In genomic region chr17:65450818-65451217, GRCm38 (mm10) we compare ENCODE assay signal across 16 mouse cellular contexts.
"Had no signal": no experiment of that assay in that cellular context is flagged by ENCODE, and none has a peak within 500 bp of the region (broad histone marks: within the 10 kb centered on the region; RNA-seq: fewer than 3 reads in every experiment).

No protein-coding gene starts in this region.

- H3K36me3 ChIP-seq: neural tube, embryonic 13.5 days; neural tube, embryonic 15.5 days; stomach, embryonic 15.5 days had no signal

- H3K9me3 ChIP-seq: neural tube, embryonic 15.5 days; stomach, embryonic 15.5 days had no signal

- DNase-seq: retina, postnatal 1 day; right cerebral cortex, adult 18-20 months; right cerebral cortex, postnatal 14 days; right cerebral cortex, postnatal 25 days; right cerebral cortex, postnatal 4 days; spleen, adult 18-20 months; thymus, adult 18-20 months; thymus, adult 2 months; thymus, postnatal 14 days; thymus, postnatal 25 days; thymus, postnatal 36 days; thymus, postnatal 4 days had no signal

- H3K4me1 ChIP-seq: neural tube, embryonic 13.5 days; neural tube, embryonic 15.5 days; stomach, embryonic 15.5 days had no signal

- H3K4me2 ChIP-seq: neural tube, embryonic 13.5 days; neural tube, embryonic 15.5 days; stomach, embryonic 15.5 days had no signal

- H3K9ac ChIP-seq: neural tube, embryonic 13.5 days; neural tube, embryonic 15.5 days; stomach, embryonic 15.5 days had no signal

- H3K4me3 ChIP-seq: neural tube, embryonic 13.5 days; neural tube, embryonic 15.5 days; stomach, embryonic 15.5 days had no signal

- H3K27ac ChIP-seq: neural tube, embryonic 13.5 days; neural tube, embryonic 15.5 days; stomach, embryonic 15.5 days; stomach, postnatal 0 days had no signal

- H3K27me3 ChIP-seq: neural tube, embryonic 13.5 days; neural tube, embryonic 15.5 days; stomach, embryonic 15.5 days had no signal
